Mouse (Mus musculus): ENCODE measurements around the gene Akirin2. TPM values are rescaled to one million over a fixed set of nuclear protein-coding genes. Genes with fewer than 3 reads are reported as not detected.
"Not testable (repeated sequence)": the region's sequence is repeated elsewhere in the genome, so short reads cannot be mapped to it uniquely, and the experiment has no call there.

Akirin2 gene
- 100 to 1,000 TPM in 2 of 4 experiments, 10 to 100 TPM in 2; 95.2 to 106 (median 99.5) TPM for total RNA-seq (2022)

GRCm38 (mm10) chr4:34550748-34551097, at the start of gene Akirin2:
Gene Akirin2, plus strand, starts transcription at chr4:34550937.
- no peak for DNase-seq (ENCODE audit: low spot score in 2 of 2)

GRCm38 (mm10) chr4:34510305-34510704, 40.4 kb upstream of the Akirin2 start:
- no peak for DNase-seq (ENCODE audit: low spot score in 2 of 2)

- DNase-seq (ENCODE audit: low spot score in 2 of 2), result peak in 1 of 2 experiments; percentile 72
Measured at GRCm38 (mm10) chr4:34522846-34523245, 27.9 kb upstream of the Akirin2 start.

- DNase-seq (ENCODE audit: low spot score in 2 of 2), result no peak
Measured at GRCm38 (mm10) chr4:34523586-34523985, 27.2 kb upstream of the Akirin2 start.

- DNase-seq (ENCODE audit: low spot score in 2 of 2), result no peak
Measured at GRCm38 (mm10) chr4:34526771-34527170, 24.0 kb upstream of the Akirin2 start.

GRCm38 (mm10) chr4:34528430-34529100, 22.2 kb upstream of the Akirin2 start:
- no peak for DNase-seq (ENCODE audit: low spot score in 2 of 2)

- DNase-seq (ENCODE audit: low spot score in 2 of 2), result no peak
Measured at GRCm38 (mm10) chr4:34529379-34529778, 21.4 kb upstream of the Akirin2 start.

- no peak for DNase-seq (ENCODE audit: low spot score in 2 of 2)
Measured at GRCm38 (mm10) chr4:34529941-34530340, 20.8 kb upstream of the Akirin2 start.

- DNase-seq (ENCODE audit: low spot score in 2 of 2), result peak; percentile 95 to 96
Measured at GRCm38 (mm10) chr4:34549981-34550747, 573 bp upstream of the Akirin2 start.

- no peak for DNase-seq (ENCODE audit: low spot score in 2 of 2)
Measured at GRCm38 (mm10) chr4:34551098-34551809, 517 bp downstream of the Akirin2 start.

GRCm38 (mm10) chr4:34551966-34552365, 1.2 kb downstream of the Akirin2 start:
- no peak for DNase-seq (ENCODE audit: low spot score in 2 of 2)

GRCm38 (mm10) chr4:34554596-34554995, 3.9 kb downstream of the Akirin2 start:
- no peak for DNase-seq (ENCODE audit: low spot score in 2 of 2)

GRCm38 (mm10) chr4:34555604-34556003, 4.9 kb downstream of the Akirin2 start:
- DNase-seq (ENCODE audit: low spot score in 2 of 2), result no peak

GRCm38 (mm10) chr4:34556183-34556582, 5.4 kb downstream of the Akirin2 start:
- DNase-seq (ENCODE audit: low spot score in 2 of 2), result no peak

GRCm38 (mm10) chr4:34560971-34561370, 10.2 kb downstream of the Akirin2 start:
- DNase-seq (ENCODE audit: low spot score in 2 of 2), result no peak

- DNase-seq (ENCODE audit: low spot score in 2 of 2), result no peak
Measured at GRCm38 (mm10) chr4:34566226-34566625, 15.5 kb downstream of the Akirin2 start.

- DNase-seq (ENCODE audit: low spot score in 2 of 2), result no peak
Measured at GRCm38 (mm10) chr4:34572876-34573275, 22.1 kb downstream of the Akirin2 start.

GRCm38 (mm10) chr4:34577028-34577427, 26.3 kb downstream of the Akirin2 start:
- no peak for DNase-seq (ENCODE audit: low spot score in 2 of 2)

GRCm38 (mm10) chr4:34579215-34579614, 28.5 kb downstream of the Akirin2 start:
- DNase-seq (ENCODE audit: low spot score in 2 of 2), result no peak

GRCm38 (mm10) chr4:34581489-34581888, 30.8 kb downstream of the Akirin2 start:
- not testable (repeated sequence) for DNase-seq (ENCODE audit: low spot score in 2 of 2)

GRCm38 (mm10) chr4:34581990-34582389, 31.3 kb downstream of the Akirin2 start:
- peak in 1 of 2 experiments; percentile 74 for DNase-seq (ENCODE audit: low spot score in 2 of 2)

GRCm38 (mm10) chr4:34582476-34582875, 31.7 kb downstream of the Akirin2 start:
- DNase-seq (ENCODE audit: low spot score in 2 of 2), result no peak
